Mouse (Mus musculus) right cerebral cortex, adult 2 months (tissue): ENCODE measurements around the gene Zmynd10.

Experiments used
- DNase-seq, 2 experiments: peaks; one replicate each; pipeline ENCODE4 v3.0.0; 2021 to 2022; ENCODE audit warnings: low spot score in 2 of 2

Gene Zmynd10

DNA sequence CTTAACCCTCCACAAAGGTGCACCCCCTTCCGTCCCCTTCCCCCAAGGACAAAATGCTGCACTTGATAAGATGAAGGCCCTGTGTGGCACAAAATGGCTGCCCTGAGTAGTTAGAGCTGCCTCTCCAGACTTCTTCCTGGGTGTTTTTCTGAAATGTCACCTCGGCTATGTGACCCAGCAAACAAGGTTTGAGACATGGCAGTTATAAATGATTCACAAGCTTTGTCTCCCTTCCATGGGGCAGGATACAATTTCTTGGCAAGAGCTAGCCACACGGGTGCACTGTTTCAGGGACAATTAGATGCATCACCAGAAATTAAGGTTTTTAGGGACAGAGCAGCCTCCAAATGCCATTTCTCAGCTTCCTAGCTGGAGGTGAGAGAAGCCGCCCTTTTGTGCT is 6.7 kb upstream of the Zmynd10 start:
- no peak for DNase-seq

DNA sequence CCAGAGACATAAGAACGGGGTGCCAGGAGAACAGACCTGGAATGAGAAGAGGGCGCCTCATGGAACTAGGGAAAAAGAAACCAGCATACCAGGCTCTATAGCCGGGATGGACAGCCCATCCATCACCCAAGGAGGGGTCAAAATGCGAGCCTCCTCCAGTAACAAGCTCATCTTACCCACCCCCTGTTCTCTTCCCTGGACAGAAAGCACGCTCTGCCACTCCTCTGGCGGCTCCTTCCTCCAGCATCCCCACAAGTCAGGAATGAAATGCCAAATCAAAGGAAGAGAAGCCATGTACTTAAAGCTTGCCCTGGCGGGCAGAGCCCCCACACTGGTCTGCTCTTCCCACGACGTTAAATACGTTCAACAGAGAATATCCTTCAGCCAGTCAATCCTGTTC is 6.1 kb upstream of the Zmynd10 start:
- no peak for DNase-seq

DNA sequence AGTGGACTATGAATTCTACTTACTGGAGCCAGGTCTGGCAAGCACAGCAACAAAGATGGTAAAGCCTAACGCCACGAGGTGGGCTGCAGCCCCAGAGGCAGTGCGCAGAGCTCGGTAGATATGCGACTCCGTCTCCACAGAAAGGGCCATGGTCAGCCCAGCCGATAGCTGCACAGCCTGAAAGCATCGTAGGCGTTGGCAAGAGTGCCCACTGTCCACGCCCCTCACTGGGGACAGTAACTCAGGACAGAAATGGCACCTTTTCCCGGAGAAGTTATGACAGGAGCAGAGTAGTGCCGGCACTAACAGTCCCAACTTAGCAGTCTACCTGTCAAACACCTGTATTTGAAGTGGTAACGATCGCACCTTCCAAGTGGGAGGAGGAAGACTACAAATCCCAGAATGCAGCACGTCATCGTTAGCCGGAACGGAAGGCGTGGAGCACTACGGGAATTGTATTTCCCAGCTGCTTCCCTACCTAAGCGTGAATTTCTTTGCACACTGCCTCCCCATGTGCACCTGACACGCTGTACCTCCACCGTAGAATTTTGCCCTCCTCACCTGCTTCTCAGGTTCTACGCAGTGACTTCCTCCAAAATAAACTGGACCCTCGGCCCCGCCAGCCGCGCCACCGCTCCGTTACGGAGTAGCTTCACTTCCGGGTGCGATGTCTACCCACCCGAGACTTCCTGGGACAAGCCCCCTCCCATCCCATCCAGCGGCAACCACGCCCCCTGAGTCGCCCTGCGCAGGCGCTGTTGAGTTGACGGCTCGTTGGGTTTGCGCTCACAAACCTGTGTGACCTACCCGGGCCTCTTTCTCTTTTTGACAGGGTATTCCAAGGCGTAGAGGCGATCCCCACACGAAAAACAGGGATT is 5.4 kb upstream of the Zmynd10 start, which contains the start of the genes Cyb561d2 and Nprl2:
Gene Cyb561d2, minus strand, starts transcription at position 720 of the 878 bp plus-strand sequence.
Gene Nprl2, plus strand, starts transcription at position 753 of the 878 bp plus-strand sequence.
- peak; percentile 95 for DNase-seq

DNA sequence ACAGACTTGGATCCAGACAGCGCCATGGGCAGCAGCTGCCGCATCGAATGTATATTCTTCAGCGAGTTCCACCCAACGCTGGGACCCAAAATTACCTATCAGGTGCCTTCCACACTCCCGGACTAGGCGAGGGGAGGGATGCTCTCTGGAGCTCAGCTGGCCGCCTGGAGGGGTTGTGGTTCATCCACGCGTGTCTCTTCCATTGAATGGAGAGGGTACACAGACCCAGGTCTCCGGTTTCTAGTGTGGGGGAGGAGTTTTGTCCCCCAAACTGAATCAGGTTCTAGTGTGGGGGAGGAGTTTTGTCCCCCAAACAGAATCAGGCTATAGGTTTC is 4.8 kb upstream of the Zmynd10 start:
- no peak for DNase-seq

DNA sequence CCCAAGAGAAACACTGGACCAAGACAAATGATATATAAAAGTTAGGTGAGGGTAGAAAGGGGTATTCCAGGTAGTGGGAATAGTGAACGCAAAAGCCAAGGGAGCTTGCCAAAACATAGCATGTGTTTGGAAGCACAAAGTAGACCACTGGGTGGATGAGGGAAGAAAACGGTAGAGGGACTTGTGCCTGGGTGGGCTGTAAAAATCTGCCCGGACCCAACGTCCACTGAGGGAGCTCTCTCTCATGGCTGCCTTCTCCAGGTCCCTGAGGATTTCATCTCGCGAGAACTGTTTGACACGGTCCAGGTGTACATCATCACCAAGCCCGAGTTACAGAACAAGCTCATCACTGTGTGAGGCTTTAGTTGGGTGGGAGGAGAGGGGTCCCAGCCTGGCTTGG is 4.4 kb upstream of the Zmynd10 start:
- DNase-seq = no peak

DNA sequence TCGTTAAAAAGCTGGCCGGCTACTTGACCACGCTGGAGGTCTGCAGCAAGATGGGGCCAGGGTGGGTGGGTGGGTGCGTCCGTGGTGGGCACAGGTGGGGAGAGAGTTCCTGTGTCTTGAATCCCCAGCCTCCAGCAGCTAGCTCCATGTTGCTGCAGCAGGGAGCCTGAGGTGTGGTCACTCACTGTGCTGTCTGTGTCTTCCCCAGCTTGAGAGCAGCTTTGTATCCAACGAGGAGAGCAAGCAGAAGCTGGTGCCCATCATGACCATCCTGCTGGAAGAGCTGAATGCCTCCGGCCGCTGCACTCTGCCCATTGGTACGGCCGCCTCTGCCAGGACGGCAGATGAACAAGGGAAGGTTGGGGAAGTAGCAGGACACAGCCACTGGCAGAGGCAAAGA is 3.8 kb upstream of the Zmynd10 start:
- DNase-seq = no peak

DNA sequence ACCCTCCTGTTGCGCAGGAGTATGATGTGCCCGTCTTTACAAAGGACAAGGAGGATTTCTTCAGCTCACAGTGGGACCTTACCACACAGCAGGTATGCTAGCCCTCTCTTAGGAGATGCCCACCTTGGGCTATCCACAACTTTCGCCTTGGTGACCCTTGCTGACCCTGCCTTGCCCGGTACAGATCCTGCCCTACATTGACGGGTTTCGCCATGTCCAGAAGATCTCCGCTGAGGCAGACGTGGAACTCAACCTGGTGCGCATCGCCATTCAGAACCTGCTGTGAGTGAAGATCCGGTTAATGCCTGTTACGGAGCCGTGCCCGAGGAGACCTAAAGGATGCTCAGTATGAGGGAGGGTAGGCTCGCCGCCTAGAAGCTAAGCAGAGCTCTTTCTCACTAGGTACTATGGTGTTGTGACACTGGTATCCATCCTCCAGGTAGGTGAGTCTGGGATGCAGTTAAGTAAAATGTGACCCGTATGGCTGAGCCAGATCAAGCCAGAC is 2.9 kb upstream of the Zmynd10 start:
- DNase-seq = no peak

DNA sequence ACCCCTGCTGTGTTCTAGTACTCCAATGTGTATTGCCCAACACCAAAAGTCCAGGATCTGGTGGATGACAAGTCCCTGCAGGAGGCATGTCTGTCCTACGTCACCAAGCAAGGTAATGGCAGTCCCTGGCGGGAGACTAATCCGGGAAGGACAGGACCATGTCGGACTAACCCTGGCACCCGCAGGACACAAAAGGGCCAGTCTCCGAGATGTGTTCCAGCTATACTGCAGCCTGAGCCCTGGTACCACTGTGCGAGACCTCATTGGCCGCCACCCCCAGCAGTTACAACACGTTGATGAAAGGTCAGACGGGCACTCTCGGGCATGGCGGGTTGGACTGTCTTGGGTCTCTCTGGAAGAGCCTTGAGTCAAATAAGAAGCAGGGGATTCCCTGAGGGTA is 2.4 kb upstream of the Zmynd10 start:
- no peak for DNase-seq

DNA sequence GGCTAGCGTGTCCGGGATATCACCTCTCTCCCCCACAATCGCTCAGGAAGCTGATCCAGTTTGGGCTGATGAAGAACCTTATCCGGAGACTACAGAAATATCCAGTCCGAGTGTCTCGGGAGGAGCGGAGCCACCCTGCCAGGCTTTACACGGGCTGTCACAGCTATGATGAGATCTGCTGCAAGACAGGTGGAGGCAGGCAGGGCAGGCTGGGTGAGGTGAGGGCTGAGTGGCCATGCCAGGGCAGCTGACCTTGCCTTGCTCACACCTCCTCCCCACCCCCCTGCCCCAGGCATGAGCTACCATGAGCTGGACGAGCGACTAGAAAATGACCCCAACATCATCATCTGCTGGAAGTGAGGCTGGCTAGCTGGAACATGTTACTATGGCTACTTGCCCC is 1.9 kb upstream of the Zmynd10 start:
- DNase-seq = no peak

DNA sequence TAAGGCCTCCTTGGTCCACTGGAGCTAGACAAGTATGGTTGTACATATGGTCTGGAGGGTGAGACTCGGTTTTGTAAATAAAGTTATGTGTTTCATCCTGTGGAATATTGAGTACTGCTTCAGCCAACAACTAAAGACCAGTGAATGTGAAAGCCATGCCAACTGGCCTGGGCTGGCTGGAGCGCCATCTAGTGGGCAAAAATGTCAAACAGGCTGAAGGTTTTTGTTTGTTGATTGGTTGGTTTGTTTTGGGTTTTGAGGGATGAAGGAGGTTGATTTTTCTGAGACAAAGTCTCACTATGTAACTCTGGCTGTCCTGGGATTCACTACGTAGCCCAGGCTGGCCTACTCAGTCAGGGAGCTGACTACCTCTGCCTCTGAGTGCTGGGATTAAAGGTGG is 1.5 kb upstream of the Zmynd10 start:
- DNase-seq = peak; percentile 79 to 81

DNA sequence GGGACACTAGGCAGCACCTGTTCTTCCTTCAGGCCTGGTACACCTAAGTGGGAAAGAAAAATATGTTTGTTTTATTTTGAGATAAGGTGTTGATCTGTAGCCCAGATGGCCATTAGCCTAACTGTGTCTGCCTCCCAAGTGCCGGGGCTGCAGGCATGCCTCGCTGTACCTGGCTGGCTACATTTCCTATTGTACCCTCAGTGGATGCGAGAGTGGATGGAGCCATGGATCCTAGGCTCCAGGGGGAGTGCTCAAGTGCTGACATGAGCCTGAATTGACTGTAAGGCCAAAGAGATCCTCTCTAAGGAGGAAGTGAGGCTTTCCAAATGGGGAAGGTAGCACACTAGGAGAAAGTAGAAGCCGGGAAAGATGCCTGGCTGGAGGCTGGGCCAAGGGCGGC is 859 bp downstream of the Zmynd10 start:
- DNase-seq = no peak

DNA sequence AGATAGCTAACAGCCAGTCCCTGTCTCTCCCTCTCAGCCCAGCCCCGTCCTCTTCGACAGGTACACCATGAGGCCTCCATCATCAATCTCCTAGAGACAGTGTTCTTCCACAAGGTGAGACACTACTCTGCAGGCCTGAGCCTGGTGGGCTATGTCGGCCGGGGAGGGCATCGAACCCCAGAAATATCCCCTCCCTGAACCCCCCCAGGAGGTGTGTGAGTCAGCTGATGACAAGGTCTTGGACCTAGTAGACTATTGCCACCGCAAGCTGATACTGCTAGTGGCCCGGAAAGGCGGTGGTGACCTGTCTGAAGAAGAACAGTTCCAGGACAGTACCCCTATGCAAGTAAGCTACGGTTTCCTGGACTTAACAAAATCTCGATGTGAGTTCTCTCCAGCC is 1.7 kb downstream of the Zmynd10 start:
- DNase-seq = no peak

DNA sequence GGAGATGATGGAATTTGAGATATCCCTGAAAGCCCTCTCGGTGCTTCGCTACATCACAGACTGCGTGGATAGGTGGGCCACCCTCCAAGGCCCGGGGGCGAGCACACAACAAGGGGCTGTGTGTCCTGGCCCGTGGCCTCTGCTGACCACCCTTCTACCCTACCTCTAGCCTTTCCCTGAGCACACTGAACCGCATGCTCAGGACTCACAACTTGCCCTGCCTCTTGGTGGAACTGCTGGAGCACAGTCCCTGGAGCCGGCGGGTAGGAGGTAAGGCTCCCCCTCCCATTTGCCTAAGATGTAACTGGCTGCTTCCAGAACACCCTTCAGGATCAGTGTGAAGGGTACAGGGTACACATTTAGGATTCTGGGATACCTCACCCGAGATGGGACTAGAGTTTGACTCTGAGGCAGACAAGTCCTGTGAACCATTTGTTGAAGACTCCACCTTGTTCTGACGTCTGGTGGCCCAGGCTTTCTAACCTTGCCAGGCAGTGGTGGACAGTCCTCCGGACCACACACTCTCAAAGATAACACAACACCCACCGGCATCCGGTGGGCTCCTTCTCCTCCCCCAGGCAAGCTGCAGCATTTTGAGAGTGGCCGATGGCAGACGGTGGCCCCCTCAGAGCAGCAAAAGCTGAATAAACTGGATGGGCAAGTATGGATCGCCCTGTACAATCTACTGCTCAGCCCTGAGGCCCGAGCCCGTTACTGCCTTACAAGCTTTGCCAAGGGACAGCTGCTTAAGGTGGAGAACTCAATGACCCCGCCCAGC is 2.4 kb downstream of the Zmynd10 start:
- DNase-seq = no peak

DNA sequence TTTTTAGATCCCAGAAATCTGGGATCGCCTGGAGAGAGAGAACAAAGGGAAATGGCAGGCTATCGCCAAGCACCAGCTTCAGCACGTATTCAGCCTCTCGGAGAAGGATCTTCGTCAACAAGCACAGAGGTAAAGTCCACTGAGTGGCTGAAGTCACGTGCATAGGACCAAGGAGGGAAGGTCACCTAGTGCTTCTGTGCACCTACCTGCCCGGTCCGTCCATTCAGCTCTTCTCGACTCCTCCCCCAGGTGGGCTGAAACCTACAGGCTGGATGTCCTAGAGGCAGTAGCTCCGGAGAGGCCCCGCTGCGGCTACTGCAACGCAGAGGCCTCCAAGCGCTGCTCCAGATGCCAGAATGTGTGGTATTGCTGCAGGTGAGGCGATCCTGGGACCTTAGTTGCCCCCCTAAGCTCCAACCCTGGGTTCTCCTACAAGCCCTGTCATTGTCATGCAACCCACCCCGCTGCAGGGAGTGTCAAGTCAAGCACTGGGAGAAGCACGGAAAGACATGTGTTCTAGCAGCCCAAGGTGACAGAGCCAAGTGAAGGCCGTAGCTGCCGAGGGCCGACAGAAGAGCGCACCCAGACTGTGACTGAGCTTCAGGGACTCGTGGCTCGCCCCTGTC is 3.5 kb downstream of the Zmynd10 start:
- no peak for DNase-seq

DNA sequence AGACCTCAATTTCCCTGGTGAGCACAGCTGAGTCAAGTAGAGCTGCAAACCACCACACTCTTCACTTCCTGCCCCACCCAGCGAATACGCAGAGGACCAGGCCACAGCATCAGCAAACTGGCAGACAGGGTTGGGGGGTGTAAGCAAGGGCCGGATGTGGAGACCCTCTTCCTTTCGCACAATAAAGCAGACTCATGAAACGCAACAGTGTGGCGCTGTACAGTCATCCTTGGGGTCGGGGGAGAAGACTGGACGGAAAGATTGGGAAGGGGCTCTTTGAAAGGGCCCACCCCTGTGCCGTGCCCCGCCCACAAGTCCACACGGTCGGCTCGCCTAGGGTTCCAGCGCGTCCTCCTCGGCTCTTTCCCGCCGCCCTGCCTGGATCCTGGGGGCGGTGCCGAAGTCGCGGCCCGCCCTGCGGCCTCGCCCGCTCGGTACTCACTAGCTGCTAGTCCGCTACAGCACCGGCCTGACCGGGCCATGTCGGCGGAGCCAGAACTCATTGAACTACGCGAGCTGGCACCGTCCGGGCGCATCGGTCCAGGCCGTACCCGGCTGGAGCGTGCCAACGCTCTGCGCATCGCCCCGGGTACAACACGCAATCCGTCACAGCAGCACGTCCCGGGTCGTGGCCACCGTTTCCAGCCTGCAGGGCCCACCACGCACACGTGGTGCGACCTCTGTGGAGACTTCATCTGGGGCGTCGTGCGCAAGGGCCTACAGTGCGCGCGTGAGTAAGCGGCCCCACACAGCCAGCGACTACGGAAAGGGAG is 4.2 kb downstream of the Zmynd10 start, which contains the start of gene Rassf1:
Gene Rassf1, plus strand, starts transcription at position 439 of the 773 bp plus-strand sequence.
- DNase-seq = no peak

DNA sequence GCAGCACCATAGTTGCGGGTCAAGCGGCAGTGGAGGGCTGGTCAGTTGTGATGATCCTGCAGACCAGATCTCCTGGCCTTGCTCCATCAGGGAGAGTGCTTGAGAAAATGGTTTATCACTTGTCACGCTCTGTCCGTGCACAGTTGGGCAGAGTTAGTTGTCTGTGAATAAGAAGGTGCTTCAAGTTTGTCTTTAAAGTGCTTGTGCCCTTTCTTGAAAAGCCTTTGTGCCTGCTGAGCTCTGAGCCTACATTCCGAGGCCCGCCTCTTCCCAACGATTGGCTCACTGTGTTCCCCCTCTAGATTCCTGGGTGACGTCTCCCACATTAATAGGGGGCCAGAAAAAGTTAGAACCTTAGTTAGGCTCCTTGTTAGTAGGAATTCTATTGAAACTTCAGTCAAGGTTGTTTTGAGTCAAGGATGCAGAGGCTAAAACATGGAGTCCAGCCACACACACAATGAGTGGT is 4.8 kb downstream of the Zmynd10 start:
- no peak for DNase-seq

DNA sequence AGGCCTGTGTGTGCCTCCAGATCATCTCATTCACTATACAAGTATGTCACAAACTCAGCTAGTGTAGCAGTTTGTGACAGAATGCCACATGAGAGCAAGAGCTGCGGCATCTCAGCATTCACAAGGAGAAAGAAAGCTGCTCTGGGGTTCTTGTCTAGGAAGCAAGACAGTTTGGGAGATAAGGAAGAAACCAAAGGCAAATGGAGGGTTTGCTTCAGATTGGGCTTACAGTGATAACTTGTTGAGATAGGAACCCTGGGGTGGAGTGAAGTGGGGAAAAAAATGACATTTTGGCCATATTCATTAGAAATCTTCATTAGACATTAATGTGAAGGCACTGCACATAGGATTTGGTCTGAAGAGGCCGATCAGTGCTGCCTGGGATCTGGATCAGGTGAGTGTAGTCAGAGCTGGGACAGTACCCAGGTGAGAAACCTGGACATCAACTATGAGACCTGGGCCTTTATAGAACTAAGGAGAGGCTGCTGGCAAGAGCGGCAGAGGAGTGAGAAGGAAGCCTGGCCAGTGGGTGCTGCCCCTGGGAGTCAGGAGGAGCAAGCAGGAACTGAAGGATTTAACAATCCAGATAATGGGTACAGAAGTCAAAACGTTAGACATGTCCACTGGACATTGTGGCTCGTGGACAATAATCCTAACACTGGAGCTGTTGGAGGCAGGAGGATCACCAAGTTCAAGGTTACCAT is 5.7 kb downstream of the Zmynd10 start:
- no peak for DNase-seq

DNA sequence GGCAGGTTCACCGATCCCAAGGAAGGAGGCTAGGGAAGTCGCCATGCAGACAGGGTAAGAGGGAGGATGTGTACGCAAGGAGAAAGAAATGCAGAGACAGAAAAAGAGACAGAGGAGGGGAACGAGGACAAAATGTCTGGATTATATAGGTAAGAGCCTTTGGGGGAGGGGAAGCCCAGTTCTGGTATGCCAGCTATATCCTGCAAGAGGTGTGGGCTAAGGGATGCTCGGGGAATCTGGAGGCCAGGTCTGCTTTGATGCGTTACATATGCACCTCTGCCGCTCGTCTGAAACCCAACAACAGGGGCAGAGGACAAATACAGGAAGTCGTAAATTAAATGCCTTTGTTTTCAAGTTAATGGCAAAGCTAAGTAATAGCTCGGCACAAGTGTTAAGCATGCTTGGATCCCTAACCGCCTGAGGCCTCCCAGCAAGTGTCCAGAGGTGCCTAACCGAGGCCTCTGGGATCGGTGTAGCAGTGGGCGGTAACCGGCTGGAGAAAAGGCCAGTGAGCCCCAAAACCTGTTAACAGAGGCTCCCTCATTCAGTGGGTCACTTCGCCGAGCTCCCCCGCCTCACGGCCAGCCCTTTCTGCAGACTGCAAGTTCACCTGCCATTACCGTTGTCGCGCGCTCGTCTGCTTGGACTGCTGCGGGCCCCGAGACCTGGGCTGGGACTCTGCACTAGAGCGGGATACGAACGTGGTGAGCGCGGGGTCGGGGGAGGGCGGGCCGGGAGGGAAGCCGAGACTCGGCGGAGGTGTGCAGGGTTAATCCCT is 6.6 kb downstream of the Zmynd10 start:
- DNase-seq = peak; percentile 43 to 48

DNA sequence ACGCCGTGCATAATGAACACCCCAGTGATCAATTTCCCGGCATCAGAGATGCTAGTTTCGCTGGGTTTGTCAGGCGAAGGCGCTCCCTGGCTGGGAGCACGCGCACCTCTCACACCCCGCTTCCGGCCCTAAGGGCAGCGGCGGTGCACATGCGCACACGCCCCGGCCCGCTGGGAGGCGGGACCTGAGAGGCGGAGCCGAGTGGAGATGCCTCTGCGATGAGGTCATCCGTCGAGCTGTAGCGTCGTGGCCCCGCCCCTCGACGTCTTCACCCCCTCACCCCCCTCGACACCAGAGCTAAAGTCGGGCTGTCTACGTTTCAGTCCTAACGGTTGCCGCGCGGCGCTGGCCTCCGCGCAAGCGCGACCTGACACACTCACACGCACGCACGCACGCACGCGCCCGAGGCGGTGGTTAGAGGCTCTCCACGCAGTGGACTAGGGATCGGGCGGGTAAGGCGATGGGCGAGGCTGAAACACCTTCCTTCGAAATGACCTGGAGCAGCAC is 7.3 kb downstream of the Zmynd10 start:
- peak; percentile 93 to 95 for DNase-seq

DNA sequence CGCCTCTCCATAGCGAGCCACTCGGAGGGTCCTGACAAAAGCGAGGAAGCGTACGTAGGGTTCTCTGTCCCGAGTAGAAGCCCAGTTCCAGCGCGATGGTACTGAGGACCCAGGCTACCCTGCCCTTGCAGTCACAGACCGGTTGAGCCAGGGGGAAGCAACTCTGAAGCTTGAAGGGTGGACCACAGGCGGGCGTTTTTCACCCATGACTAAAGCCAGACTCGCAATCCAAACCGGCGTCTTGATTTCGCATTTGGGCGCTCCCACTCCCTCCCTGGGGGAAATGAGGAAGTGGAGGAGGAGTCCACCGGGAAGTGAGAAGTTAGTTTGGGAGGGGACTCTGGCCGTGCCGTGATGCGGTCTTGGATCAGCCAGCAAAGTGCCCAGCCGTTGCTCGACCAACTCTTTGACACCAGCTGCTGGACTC is 7.9 kb downstream of the Zmynd10 start:
- no peak for DNase-seq
